Mouse (Mus musculus) ovary, adult 10 weeks (tissue): ENCODE measurements around the gene Utp4. TPM values are rescaled to one million over a fixed set of nuclear protein-coding genes. Genes with fewer than 3 reads are reported as not detected.

Experiments
- polyA plus RNA-seq: library from polyadenylated mRNA; stranded (reverse); fragments of 350-450 nt; fragmentation: Illumina TruSeq; extraction: RNeasy Lipid Tissue Mini Kit (QIAGEN cat#74804); gene quantifications from one replicate; pipeline ENCODE4 v1.2.3, GENCODE M21; 2014

Utp4 gene
- polyA plus RNA-seq = 40.8 TPM

DNA sequence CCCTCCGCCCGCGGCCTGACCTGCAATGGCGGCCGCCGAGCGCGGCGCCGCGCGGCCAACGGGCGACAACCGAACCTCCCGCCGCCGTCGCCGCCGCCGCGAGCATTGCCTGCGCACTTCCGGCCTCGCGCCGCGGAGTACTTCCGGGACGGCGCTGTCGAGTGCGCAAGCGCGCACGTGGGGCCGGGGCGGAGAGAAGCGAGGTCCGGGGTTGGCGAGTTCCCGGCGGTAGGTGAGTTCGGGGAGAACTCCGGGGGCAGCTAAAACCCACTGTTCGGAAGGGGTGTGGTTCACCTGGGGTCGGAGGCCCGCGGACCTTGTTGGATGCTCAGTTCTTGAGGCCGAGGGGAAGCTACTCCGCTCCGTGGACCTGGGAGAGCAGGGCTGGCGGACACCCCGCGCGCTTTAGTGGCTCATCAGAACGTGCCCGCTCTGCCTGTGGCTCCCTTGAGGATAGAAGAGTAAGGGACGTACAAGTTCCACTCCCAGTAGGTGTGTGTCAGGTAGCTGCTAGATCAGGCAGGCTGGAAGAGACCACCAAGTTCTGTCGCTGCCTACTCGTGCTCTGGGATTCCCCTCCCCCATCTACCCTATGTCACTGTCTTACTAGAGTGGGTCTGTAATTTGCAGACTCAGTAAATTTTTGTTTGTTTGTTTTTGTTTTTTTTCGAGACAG is at the start of gene Utp4:
Gene Utp4, plus strand, starts transcription at position 156 of the 676 bp plus-strand sequence.

DNA sequence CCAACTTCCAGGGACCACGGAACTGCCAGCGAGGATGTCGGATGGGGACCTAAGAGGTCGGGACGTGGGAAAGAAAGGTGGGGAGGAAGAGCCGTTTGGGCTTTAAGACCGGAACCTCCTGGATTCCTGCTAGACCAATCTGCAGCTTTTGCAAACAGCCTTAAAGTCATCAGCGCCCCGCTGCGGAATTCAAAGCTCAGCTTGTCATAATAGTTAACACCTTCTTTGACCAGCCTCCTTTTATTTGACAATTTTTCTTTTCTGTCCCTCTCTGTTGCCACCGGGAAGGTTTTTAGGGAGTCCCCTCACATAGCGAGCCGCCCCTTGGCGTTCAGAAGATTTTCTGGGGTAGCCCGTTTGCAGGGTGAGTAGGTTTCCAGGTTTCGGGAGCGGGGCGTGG is 23.4 kb upstream of the Utp4 start, which contains the start of gene Has3:
Gene Has3, plus strand, starts transcription at position 192 of the 400 bp plus-strand sequence.

GRCm38 (mm10) chr8:106935324-106935869 is 42.0 kb downstream of the Utp4 start, which contains the start of gene Sntb2:
Gene Sntb2 (plus strand): TSS chr8:106935750.

Other genes starting within 250 kb of the Utp4 start
- 1.3 TPM for gene Tango6, start 210.6 kb upstream of the Utp4 start, polyA plus RNA-seq
- 1.4 TPM for gene Has3, start 23.4 kb upstream of the Utp4 start, polyA plus RNA-seq
- 61.9 TPM for gene Sntb2, start 42.1 kb downstream of the Utp4 start, polyA plus RNA-seq
- 36.2 TPM for gene Vps4a, start 137.6 kb downstream of the Utp4 start, polyA plus RNA-seq
- gene Pdf, start 155.0 kb downstream of the Utp4 start, polyA plus RNA-seq = 62.8 TPM
- gene Cog8, start 163.1 kb downstream of the Utp4 start, polyA plus RNA-seq = 23.3 TPM
- 19.2 TPM for gene Nip7, start 163.2 kb downstream of the Utp4 start, polyA plus RNA-seq
- gene Tmed6, start 172.0 kb downstream of the Utp4 start, polyA plus RNA-seq = not detected
- 39.3 TPM for gene Terf2, start 202.9 kb downstream of the Utp4 start, polyA plus RNA-seq